Mouse (Mus musculus) frontal cortex, adult (tissue): ENCODE results near the gene Arhgap27.

Experiments used
- ATAC-seq: cut with Nextera tagmentation; 2 replicates; pipeline ENCODE4 v1.9.2; 2017; ENCODE audit warnings: mild to moderate bottlenecking, moderate library complexity, mixed read lengths; ENCODE audit not compliant: low TSS enrichment

Arhgap27 gene

DNA sequence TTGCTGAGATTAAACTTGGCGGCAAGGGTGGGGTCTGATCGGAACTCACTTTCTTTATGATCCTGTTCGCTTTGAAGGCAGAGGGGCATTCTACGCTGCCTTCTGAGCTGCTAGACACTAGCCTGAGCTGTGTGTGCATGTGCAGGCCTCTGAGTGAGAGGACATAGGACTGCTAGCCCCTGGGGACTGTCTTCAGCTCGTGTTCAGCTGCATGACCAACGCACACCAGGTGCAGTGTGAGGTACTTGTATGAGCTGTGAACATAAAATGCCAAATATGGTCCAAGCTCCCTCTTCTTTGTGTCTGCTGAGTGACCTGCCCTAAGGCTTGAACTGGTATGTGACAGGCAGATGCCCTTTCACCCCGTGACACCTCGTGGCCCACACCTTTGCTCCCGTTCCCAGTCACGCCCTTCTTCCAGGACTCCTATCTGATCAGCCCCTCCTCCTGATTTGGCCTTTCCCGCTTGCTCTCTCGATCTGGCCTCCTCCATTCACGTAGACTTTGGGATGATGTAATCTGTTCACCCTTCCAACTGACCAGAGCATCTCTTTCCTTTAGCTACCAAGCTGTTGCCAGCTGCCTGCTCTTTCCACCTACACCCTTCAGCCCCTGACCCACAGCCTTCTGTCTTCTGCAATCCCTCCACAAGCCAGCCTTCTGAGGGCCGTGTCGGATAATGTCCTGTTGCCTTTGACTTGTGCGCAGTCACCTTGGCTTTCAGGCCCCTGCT is 6.4 kb downstream of the Arhgap27 start:
- ATAC-seq, result no peak

DNA sequence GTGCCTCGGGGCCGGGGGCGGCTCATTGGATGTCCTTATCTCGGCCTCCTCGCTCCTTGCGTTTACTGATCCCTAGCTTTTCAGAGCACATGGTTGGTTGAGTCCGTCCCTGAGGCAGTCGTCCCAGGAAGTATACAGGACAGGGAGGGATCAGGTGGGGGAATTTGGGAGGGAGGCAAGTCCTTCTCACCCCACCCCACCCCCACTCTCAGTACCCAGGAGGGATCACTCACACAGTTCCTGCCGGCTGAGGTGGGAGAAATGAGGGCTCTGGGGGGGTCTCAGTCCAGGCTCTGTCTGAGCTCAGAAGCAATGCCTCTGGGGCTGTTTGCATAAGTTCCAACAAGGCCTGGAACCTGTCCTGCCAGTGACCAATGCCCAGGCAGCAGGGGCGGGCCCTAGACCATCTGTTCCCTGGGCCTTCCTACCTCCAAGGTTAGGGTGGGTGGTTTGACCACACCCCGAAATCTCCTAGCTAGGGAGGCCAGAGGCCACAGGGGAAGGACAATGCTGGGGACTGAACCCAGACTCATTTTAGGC is 7.4 kb downstream of the Arhgap27 start:
- ATAC-seq, result no peak

GRCm38 (mm10) chr11:103355251-103355650 is 8.2 kb downstream of the Arhgap27 start:
- ATAC-seq, result no peak

DNA sequence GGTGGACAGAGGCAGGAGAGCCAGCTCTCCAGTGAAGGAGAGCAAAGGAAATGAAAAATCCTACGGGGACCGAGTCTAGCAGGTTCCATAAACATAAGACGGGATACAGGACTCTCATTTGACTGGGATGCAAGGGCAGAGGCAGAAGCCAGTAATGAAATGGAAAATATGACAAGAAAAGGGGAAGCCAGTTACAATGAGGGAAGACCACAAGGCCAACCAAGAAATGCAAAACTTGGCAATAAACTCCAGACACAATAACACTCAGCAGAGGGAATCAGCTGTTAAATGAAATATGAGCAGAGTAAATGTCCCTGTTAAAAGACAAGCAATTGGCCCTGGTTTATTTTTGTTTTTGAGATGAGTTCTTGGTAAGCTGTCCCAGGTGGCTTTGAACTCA is 9.5 kb downstream of the Arhgap27 start:
- ATAC-seq, result no peak

- no peak for ATAC-seq
These were observed 11.2 kb downstream of the Arhgap27 start for GRCm38 (mm10) chr11:103352239-103352814.

- ATAC-seq, result no peak
These were observed 12.7 kb downstream of the Arhgap27 start for GRCm38 (mm10) chr11:103350711-103351315.

- ATAC-seq, result no peak
These were observed 13.8 kb downstream of the Arhgap27 start for GRCm38 (mm10) chr11:103349699-103350098.

- ATAC-seq, result no peak
These were observed 16.8 kb downstream of the Arhgap27 start for GRCm38 (mm10) chr11:103346657-103347056.

DNA sequence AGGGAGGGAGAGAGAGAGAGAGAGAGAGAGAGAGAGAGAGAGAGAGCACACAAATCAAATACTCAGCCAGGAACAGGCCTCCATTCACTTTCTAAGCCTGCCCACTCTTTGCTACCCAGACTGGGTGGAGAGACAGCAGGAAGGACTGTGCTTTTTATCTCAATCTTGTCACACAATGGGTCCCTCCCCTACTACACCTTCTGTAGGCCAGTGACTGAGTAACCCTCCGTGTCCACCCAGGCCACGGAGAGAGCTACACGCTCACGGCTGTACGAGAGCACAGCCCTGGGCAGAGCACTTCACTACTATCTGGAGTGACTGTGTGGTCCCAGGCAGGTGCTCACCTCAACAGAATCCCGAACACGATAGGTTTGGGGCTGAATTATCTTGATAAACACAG is 17.3 kb downstream of the Arhgap27 start:
- no peak for ATAC-seq

- ATAC-seq, result no peak
These were observed 17.9 kb downstream of the Arhgap27 start for GRCm38 (mm10) chr11:103345408-103346091.

- ATAC-seq, result no peak
These were observed 18.8 kb downstream of the Arhgap27 start for GRCm38 (mm10) chr11:103344494-103345332.

GRCm38 (mm10) chr11:103343881-103344280 is 19.6 kb downstream of the Arhgap27 start:
- ATAC-seq, result no peak

- ATAC-seq, result no peak
These were observed 20.4 kb downstream of the Arhgap27 start for GRCm38 (mm10) chr11:103343063-103343462.

DNA sequence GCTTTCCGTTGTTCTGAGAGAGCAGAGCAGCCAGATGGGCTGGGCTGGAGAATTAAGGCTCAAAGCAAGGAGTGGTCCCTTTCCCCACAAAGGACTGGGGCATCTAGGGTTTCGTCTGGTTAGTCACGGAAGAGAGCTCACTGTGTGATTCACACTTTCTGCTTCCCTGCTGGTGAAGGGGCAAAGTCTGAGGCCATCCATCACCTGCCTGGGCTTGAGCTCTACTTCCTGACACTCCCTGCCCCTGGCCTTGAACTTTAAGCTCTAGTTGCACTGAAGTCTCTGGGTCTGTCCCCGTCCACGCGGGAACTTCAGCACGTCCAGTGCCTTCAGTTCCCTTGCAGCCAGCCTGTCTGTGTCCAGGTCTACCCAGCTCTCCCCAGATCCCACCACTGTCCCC is 22.8 kb downstream of the Arhgap27 start:
- no peak for ATAC-seq

- ATAC-seq, result no peak
These were observed 23.4 kb downstream of the Arhgap27 start for GRCm38 (mm10) chr11:103340130-103340529.

DNA sequence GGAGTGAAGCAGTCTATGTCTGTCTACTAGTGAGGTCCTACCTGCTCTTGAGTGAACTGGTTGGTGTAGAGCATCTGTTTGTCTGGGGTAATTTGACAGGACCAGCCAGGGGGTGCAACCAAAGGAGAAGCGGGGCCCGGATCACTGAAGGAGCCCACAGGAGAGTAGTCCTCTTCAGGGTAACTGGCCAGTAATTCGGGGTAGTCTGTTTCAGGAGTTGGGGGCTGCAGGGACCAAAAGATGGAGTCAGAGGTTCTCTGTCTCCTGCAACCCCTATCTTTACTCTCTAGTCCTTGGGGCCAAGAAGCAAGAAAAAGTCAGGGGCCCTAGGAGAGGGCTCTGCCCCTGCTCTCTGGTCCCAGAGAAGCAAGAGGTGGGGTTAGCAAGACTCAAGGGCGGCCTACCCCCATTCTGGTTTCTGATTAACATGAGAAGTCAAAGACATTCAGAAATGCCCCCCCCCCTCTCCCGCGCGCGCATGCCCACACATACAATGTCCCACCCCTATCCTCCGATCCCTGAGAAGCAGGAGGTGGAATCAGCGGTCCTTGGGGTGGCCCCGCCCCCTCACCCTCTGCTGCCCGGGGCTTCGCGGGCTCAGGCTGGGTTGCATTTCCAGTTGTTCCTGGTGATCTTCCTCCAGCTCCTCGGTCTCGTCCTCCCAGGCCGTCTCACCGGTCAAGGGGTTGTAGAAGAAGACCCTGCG is 23.9 kb downstream of the Arhgap27 start:
- ATAC-seq, result no peak

DNA sequence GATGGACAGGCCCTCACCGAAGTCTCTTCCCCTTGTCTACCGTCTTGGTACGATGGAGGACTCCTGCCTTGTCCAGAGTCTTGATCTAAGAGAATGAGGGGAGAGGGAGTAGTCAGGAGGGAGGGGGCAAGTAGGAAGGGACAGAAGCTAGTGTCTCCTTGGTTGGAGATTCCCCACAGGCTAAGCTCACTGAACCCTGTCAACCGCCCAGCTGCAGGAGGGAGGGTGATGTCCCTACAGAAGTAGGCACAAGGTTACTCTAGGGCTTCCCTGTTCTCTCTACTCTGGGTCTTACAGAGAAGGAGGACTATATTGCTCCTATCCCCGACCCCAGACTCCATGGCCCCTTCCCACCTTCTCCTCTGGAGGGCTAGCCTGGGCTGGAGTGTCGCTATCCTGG is 24.8 kb downstream of the Arhgap27 start:
- ATAC-seq, result no peak

DNA sequence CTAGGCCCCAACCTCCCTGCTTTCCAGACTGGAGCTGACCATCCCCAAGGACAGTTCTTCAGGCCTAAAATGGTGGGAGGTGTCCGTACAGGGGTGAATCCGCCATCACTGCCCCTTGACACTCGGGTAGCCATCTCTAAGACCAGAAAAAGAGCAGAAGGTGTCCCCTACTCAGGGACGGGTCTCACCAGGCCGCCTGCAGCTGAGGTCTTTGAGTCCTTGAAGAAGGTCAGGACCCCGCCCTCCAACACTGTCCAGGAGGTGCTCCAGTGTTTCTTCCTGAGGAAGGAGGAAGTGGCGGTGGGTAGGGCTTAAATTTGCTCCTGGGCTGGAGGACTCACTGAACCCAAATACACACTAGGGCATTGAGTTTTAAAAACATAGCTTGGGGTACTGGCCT is 25.4 kb downstream of the Arhgap27 start:
- no peak for ATAC-seq

DNA sequence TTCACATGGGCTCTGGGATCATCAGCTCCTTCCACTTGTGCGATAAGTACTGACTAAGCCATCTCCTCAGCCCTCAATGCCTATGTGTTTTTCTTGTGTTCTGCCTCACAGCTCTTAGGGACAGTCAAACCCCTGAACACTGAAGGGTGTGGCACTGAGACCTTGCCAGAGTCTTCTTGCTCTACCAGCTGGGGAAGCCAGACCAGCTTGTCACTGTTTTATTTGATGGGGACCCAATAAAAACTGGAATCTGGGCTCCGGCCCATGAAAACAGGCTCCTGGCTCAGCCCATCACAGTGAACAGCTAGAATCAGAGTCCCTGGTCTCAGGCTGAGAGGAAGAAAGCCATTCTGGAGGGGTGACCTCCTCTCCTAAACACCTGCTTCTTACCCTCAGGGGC is 26.3 kb downstream of the Arhgap27 start:
- no peak for ATAC-seq

DNA sequence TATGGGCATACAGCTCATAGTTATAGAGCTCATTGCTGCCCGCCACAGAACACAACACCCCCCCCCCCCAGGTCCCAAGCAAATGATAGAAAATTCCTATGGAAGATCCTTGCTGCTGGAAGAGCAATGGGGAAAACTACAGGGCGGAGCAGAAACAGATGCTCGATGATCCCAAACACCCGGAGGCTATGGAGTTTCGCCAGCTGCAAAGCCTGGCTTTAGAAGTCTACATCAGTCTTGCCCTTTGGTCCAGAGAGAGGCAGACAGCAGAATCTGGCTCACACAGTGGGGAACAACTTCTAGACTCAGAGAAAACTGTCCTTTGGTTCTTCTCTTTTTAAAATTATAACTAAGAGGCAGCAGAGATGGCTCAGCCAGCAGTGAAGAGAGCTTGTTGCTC is 27.9 kb downstream of the Arhgap27 start:
- ATAC-seq, result no peak

GRCm38 (mm10) chr11:103334925-103335324 is 28.6 kb downstream of the Arhgap27 start:
- no peak for ATAC-seq
